In the genomic region with DNA sequence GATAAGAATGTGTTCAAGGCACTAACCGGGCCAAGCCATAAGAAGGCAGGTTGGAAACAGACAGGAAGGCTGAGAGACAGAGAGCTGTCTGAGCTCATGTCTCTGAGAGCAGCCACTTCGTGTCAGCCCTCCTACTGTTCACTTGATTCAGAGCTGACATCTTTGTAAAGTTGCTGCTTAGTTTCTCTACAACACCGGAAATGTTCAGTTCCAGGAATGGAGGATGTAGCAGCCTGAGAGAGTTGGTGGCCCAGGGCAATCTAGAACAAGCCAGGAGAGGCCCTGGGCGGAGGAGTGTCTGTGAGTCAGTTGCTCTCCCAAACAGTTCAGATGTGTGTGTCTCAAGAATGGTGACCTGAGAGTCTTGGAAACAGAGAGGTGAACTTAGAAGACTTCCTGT, we compare ENCODE assay signal across 15 mouse cellular contexts.
"Had no signal": no experiment of that assay in that cellular context is flagged by ENCODE, and none has a peak within 500 bp of the region (broad histone marks: within the 10 kb centered on the region; RNA-seq: fewer than 3 reads in every experiment).

No protein-coding gene starts in this region.

- DNase-seq: kidney, postnatal 4 days; lung, adult 2 months; lung, postnatal 4 days; midbrain, embryonic 14.5 days; right cerebral cortex, adult 18-20 months; thymus, postnatal 4 days had no signal

- H3K27ac ChIP-seq: layer of hippocampus, adult 2 months; limb, embryonic 10.5 days; liver, embryonic 15.5 days; midbrain, embryonic 10.5 days; neural tube, embryonic 15.5 days; stomach, postnatal 0 days had no signal

- H3K4me3 ChIP-seq: layer of hippocampus, adult 2 months; limb, embryonic 10.5 days; liver, embryonic 15.5 days; midbrain, embryonic 10.5 days; myocyte; neural tube, embryonic 15.5 days had no signal

- ATAC-seq: lung, postnatal 0 days had no signal

- H3K27me3 ChIP-seq: liver, embryonic 15.5 days; neural tube, embryonic 15.5 days had no signal

- H3K4me1 ChIP-seq: limb, embryonic 10.5 days; liver, embryonic 15.5 days; midbrain, embryonic 10.5 days had no signal

- H3K9me3 ChIP-seq: limb, embryonic 10.5 days; liver, embryonic 15.5 days; midbrain, embryonic 10.5 days; neural tube, embryonic 15.5 days had no signal

- H3K4me2 ChIP-seq: liver, embryonic 11.5 days; liver, embryonic 15.5 days; neural tube, embryonic 15.5 days had no signal

- H3K36me3 ChIP-seq: limb, embryonic 10.5 days; liver, embryonic 15.5 days; midbrain, embryonic 10.5 days; neural tube, embryonic 15.5 days had no signal

- H3K9ac ChIP-seq: liver, embryonic 15.5 days; neural tube, embryonic 15.5 days had no signal
